Mouse (Mus musculus) midbrain, embryonic 12.5 days (tissue): ENCODE measurements at regions not wholly inside any gene's neighbourhood (a gene's known extent, or its start where the extent isn't known, plus 50 kb on each side); places are given as distances from the start of the nearest gene placed in this dataset.
A peak's percentile ranks its signal among the peaks of the same experiment; 100 is the strongest.

Experiments
- ATAC-seq: fragments of 200-750 bp; cut with Nextera tagmentation; 2 replicates; pipeline ENCODE4 v1.8.0; 2017; ENCODE audit warnings: low read depth, moderate TSS enrichment, moderate library complexity; ENCODE audit not compliant: low FRiP score
- H3K27ac ChIP-seq: fragments of 300-500 bp; sonication (generic); replicated peaks from 2 replicates; pipeline ENCODE4 v1.5.1; 2016; ENCODE audit warnings: mild to moderate bottlenecking
- H3K27me3 ChIP-seq: fragments of 300-500 bp; sonication (generic); 2 replicates; pipeline ENCODE4 v1.6.1; 2016; ENCODE audit warnings: mild to moderate bottlenecking
- H3K36me3 ChIP-seq: fragments of 300-500 bp; sonication (generic); 2 replicates; pipeline ENCODE4 v1.6.1; 2016
- H3K4me1 ChIP-seq: fragments of 300-500 bp; sonication (generic); 2 replicates; pipeline ENCODE4 v1.6.1; 2016
- H3K4me2 ChIP-seq: fragments of 300-500 bp; sonication (generic); replicated peaks from 2 replicates; pipeline ENCODE4 v1.6.1; 2016; ENCODE audit warnings: mild to moderate bottlenecking, moderate library complexity
- H3K4me3 ChIP-seq: fragments of 300-500 bp; sonication (generic); 2 replicates; pipeline ENCODE4 v1.5.1; 2016; ENCODE audit warnings: mild to moderate bottlenecking
- H3K9ac ChIP-seq: fragments of 300-500 bp; sonication (generic); replicated peaks from 2 replicates; pipeline ENCODE4 v1.6.1; 2016; ENCODE audit warnings: mild to moderate bottlenecking, moderate library complexity
- H3K9me3 ChIP-seq: fragments of 300-500 bp; sonication (generic); 2 replicates; pipeline ENCODE4 v1.6.1; 2016; ENCODE audit warnings: mild to moderate bottlenecking
- WGBS: fragments of 180-500 bp; shearing (Covaris S2); methylation state at CpG from one replicate; pipeline ENCODE4 v1.1.7; 2016; 5-methylcytosine and 5-hydroxymethylcytosine counted together

DNA sequence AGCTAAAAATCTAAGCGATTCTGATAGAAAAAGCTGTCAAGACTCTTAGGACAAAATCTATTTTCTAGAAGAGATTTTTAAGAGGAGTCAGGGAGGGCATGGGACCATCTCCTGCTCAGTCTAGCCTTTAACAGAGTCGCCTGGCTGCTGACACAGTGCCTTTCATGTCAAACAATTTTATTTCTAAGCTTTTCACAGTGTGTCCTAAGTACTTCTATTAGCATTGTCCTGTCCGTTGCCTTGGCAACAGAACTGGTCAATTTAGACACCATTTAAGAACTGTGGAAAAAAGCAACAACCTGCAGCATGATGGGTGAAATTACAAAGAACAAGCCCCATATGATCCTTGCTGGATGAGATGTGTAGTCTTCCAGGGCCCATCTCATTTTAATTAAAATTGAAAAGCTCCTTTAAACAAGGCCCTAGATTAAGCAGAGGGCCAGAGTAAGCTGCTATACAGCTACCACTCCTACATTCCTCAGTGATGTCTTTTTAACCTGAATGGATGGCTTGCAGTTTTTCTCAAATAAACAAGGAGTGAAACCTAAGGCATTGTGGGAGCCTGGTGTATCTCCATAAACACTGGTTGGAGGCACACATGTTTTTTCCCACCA lies 133.0 kb upstream of the Nrsn1 start:
- H3K36me3 ChIP-seq: no peaks in the 10 kb centered on the region
- H3K9me3 ChIP-seq: no peaks in the 10 kb centered on the region
- WGBS: 15% methylated on average over 3 of the region's 3 CpGs
- peak; percentile 90 for ATAC-seq
- H3K4me3 ChIP-seq: no peak overlapping the region
- peaks cover 5% of the 10 kb centered on the region; the same call in 1 of the 2 replicates for H3K27me3 ChIP-seq
- peaks cover 23% of the 10 kb centered on the region for H3K4me1 ChIP-seq
- no peak overlapping the region for H3K9ac ChIP-seq
- H3K4me2 ChIP-seq: peak overlapping the region; percentile 22
- peak overlapping the region; percentile 73 for H3K27ac ChIP-seq

GRCm38 (mm10) chr13:25402691-25403090 lies 132.4 kb upstream of the Nrsn1 start:
- WGBS: 12% methylated on average over 2 of the region's 2 CpGs
- peak overlapping the region; percentile 22 for H3K4me2 ChIP-seq
- H3K9ac ChIP-seq: no peak overlapping the region
- H3K36me3 ChIP-seq: no peaks in the 10 kb centered on the region
- 0 out of 2 replicates have a peak, but pooled peaks have one; percentile 24 for ATAC-seq
- H3K27me3 ChIP-seq: peaks cover 5% of the 10 kb centered on the region; the same call in 1 of the 2 replicates
- H3K4me3 ChIP-seq: no peak overlapping the region
- H3K4me1 ChIP-seq: peaks cover 23% of the 10 kb centered on the region
- peak overlapping the region; percentile 73 for H3K27ac ChIP-seq
- no peaks in the 10 kb centered on the region for H3K9me3 ChIP-seq

- Histone ChIP-seq H3K9me3 (no peaks in the 10 kb centered on the region), H3K9ac (no peak overlapping the region), H3K36me3 (no peaks in the 10 kb centered on the region), H3K4me1 (peaks cover 23% of the 10 kb centered on the region), H3K4me3 (no peak overlapping the region), H3K27ac (peak overlapping the region; percentile 73), H3K27me3 (peaks cover 5% of the 10 kb centered on the region; the same call in 1 of the 2 replicates), H3K4me2 (no peak overlapping the region)
- peak; percentile 51 for ATAC-seq
- 45% methylated on average over 9 of the region's 9 CpGs for WGBS
These were observed 131.7 kb upstream of the Nrsn1 start for GRCm38 (mm10) chr13:25401936-25402504.

DNA sequence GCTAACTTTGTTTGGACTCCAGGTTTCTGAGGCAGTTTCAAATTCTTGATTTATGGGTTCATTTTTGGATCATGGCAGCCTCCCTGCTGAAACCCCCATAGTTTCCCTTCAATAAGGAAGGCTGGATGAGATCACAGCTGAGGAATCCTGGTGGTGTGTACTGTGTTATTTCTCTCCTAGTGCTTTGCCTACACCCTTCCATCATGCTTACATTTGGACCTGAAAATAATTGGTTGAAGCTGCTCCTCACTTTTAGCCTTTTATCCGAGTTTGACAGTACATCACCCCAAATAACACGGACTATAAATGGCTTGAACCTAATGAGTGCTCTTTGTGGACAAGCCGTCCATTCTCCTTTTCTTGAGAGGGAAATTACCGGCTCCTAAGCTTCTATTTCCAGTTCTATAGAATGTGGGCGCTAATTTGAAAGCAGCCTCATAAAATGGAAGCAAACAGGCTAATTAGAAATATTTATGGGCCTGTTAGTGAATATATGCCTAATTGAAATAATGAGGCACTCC lies 122.5 kb upstream of the Nrsn1 start:
- H3K9ac ChIP-seq: no peak overlapping the region
- no peaks in the 10 kb centered on the region for H3K36me3 ChIP-seq
- H3K27me3 ChIP-seq: no peaks in the 10 kb centered on the region
- WGBS: 74% methylated on average over 5 of the region's 5 CpGs
- H3K9me3 ChIP-seq: no peaks in the 10 kb centered on the region
- H3K4me3 ChIP-seq: no peak overlapping the region
- ATAC-seq: no peak
- no peak overlapping the region for H3K27ac ChIP-seq
- no peak overlapping the region for H3K4me2 ChIP-seq
- no peaks in the 10 kb centered on the region for H3K4me1 ChIP-seq

DNA sequence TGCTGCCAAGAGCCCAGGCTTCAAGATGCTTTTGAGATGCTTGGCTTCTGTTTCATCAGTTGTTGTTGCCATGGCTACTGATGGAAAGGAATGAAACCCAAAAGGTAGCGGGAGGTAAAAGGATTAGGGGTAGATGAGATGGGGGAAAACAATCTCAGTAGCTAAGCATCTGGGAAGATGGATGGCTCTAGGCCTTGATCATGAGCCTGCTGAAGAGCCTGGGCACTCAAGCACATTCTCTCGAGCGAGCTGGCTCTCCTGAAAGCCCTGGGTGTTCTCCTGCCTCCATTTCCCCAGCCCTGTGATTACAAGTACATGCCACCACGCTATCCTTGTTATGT lies 92.3 kb upstream of the Nrsn1 start:
- H3K4me1 ChIP-seq: peaks cover 7% of the 10 kb centered on the region; the same call in 1 of the 2 replicates
- peak; percentile 68 for ATAC-seq
- no peaks in the 10 kb centered on the region for H3K9me3 ChIP-seq
- H3K9ac ChIP-seq: no peak overlapping the region
- H3K4me3 ChIP-seq: no peak overlapping the region
- no peaks in the 10 kb centered on the region for H3K36me3 ChIP-seq
- WGBS: 46% methylated on average over 4 of the region's 4 CpGs
- H3K27ac ChIP-seq: peak overlapping the region; percentile 40; the same call in 1 of the 2 replicates
- H3K4me2 ChIP-seq: 0 out of 2 replicates have a peak overlapping the region, but pooled peaks have one; percentile 2
- H3K27me3 ChIP-seq: no peaks in the 10 kb centered on the region

GRCm38 (mm10) chr13:25361850-25362626 lies 91.7 kb upstream of the Nrsn1 start:
- peaks cover 7% of the 10 kb centered on the region; the same call in 1 of the 2 replicates for H3K4me1 ChIP-seq
- peak; percentile 78 for ATAC-seq
- H3K9ac ChIP-seq: no peak overlapping the region
- WGBS: 39% methylated on average over 7 of the region's 7 CpGs
- H3K36me3 ChIP-seq: no peaks in the 10 kb centered on the region
- H3K27me3 ChIP-seq: no peaks in the 10 kb centered on the region
- 0 out of 2 replicates have a peak overlapping the region, but pooled peaks have one; percentile 2 for H3K4me2 ChIP-seq
- H3K4me3 ChIP-seq: no peak overlapping the region
- peak overlapping the region; percentile 40; the same call in 1 of the 2 replicates for H3K27ac ChIP-seq
- no peaks in the 10 kb centered on the region for H3K9me3 ChIP-seq

GRCm38 (mm10) chr13:25347558-25347957 lies 77.3 kb upstream of the Nrsn1 start:
- Histone ChIP-seq H3K9me3 (no peaks in the 10 kb centered on the region), H3K27ac (no peak overlapping the region), H3K4me1 (no peaks in the 10 kb centered on the region), H3K36me3 (no peaks in the 10 kb centered on the region), H3K4me3 (no peak overlapping the region), H3K27me3 (no peaks in the 10 kb centered on the region), H3K9ac (no peak overlapping the region), H3K4me2 (no peak overlapping the region)
- ATAC-seq: no peak
- 52% methylated on average over 5 of the region's 5 CpGs for WGBS

- H3K9ac ChIP-seq: no peak overlapping the region
- no peak overlapping the region for H3K4me2 ChIP-seq
- no peaks in the 10 kb centered on the region for H3K4me1 ChIP-seq
- no peak for ATAC-seq
- H3K27me3 ChIP-seq: no peaks in the 10 kb centered on the region
- H3K27ac ChIP-seq: no peak overlapping the region
- no peaks in the 10 kb centered on the region for H3K36me3 ChIP-seq
- no peaks in the 10 kb centered on the region for H3K9me3 ChIP-seq
- H3K4me3 ChIP-seq: no peak overlapping the region
- 89% methylated on average over 6 of the region's 6 CpGs for WGBS
These were observed 73.0 kb upstream of the Nrsn1 start for GRCm38 (mm10) chr13:25343309-25343708.

DNA sequence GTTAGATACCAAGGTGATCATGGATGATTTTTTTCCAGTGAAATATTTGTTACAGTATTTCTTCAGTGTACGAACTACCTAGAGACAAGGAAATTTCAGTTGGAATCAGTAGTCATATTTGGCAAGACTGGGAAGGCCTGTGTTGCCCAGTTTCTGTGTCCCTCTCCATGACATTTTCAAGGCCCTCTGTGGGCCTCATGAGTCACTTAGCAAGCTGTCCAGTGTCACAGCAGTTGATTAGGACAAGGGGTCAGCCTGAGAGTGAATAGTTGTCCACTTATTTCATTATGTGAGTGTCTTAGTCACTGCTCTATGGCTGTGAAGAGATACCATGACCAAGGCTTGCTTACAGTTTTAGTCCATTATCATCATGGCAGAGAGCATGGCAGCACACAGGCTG lies 71.5 kb upstream of the Nrsn1 start:
- Histone ChIP-seq H3K4me1 (no peaks in the 10 kb centered on the region), H3K9ac (no peak overlapping the region), H3K27ac (no peak overlapping the region), H3K27me3 (no peaks in the 10 kb centered on the region), H3K9me3 (no peaks in the 10 kb centered on the region), H3K4me2 (no peak overlapping the region), H3K36me3 (no peaks in the 10 kb centered on the region), H3K4me3 (no peak overlapping the region)
- 90% methylated on average over 1 of the region's 1 CpGs for WGBS
- no peak for ATAC-seq

GRCm38 (mm10) chr13:25333803-25334202 lies 63.5 kb upstream of the Nrsn1 start:
- WGBS: 83% methylated on average over 1 of the region's 1 CpGs
- no peak overlapping the region for H3K27ac ChIP-seq
- H3K4me2 ChIP-seq: no peak overlapping the region
- no peaks in the 10 kb centered on the region for H3K4me1 ChIP-seq
- no peak for ATAC-seq
- no peak overlapping the region for H3K9ac ChIP-seq
- no peaks in the 10 kb centered on the region for H3K27me3 ChIP-seq
- H3K9me3 ChIP-seq: no peaks in the 10 kb centered on the region
- no peak overlapping the region for H3K4me3 ChIP-seq
- H3K36me3 ChIP-seq: no peaks in the 10 kb centered on the region
